Mouse (Mus musculus) A20 (cell line): ENCODE results near the gene Faxc.

Experiments
- DNase-seq: peaks from one replicate; pipeline ENCODE4 v3.0.0-alpha.2; 2011; ENCODE audit warnings: low read depth, low spot score

Gene Faxc

DNA sequence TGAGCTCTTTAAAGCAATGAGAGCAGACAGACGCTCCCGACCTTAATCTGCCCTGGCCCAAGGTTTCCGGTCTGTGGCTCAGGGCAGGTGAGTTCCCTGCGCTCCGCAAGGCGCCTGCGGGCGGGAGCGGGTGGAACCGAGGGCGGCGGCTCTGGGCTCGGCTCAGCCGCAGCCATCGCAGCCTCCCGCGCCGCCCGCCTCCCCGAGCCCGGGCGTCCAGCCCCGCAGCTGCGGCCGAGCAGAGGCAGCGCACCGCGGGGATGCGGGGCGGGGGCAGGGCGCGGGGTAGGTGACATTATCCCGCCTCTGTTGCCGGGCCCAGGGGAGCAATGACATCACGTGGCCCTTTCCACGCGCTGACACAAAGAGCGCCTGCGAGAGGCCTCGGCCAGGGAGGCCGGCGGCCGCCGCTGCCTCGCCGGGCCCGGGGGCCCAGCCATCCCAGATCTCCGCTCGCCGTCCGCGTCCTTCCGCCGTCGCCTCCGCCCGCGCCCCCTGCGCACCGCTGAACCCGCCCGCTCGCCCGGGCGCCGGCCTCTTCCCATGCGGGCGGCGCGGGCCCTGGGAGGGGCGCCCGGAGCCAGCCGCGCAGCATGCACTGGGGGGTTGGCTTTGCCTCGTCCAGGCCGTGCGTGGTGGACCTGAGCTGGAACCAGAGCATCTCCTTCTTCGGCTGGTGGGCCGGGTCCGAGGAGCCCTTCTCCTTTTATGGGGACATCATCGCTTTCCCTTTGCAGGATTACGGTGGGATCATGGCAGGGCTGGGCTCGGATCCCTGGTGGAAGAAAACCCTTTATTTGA is at the start of gene Faxc:
Gene Faxc (plus strand): TSS at position 359 of the 801 bp plus-strand sequence.
- no peak for DNase-seq

DNA sequence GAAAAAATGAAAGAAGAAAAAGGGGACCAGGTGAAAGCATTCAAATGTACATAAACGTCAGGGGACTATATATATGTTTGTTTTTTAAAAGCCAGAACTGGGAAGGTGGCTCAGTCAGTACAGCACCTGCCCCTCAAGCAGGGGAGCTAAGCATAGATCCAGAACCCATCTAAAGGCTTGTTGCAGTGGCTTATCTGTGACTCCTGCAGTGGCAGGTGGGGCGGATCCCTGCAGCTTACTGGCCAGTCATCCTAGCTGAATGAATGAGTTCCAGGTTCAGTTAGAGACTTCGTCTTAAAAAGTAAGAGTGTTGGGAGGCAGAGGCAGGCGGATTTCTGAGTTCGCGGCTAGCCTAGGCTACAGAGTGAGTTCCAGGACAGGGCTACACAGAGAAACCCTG is 48.3 kb upstream of the Faxc start:
- DNase-seq = no peak

DNA sequence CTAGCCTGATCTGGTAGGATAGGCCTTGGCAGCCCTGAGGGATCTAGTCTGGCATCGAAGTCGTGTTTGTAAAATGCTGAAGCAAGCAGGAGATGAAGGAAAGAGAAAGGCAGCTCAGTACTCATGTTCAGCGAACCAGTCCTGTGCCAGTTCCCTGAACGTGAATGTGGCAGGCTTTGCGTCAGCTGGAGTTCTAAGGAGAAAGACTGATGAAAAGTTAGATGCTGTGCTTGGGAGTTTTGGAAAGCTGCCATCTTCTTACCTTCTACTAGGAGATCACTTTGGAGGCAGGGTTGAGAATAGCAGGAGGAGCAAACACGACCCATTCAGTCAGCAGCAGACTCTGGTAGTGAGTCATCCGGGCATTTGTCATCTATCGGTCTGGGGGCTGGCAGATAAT is 45.3 kb upstream of the Faxc start:
- no peak for DNase-seq

DNA sequence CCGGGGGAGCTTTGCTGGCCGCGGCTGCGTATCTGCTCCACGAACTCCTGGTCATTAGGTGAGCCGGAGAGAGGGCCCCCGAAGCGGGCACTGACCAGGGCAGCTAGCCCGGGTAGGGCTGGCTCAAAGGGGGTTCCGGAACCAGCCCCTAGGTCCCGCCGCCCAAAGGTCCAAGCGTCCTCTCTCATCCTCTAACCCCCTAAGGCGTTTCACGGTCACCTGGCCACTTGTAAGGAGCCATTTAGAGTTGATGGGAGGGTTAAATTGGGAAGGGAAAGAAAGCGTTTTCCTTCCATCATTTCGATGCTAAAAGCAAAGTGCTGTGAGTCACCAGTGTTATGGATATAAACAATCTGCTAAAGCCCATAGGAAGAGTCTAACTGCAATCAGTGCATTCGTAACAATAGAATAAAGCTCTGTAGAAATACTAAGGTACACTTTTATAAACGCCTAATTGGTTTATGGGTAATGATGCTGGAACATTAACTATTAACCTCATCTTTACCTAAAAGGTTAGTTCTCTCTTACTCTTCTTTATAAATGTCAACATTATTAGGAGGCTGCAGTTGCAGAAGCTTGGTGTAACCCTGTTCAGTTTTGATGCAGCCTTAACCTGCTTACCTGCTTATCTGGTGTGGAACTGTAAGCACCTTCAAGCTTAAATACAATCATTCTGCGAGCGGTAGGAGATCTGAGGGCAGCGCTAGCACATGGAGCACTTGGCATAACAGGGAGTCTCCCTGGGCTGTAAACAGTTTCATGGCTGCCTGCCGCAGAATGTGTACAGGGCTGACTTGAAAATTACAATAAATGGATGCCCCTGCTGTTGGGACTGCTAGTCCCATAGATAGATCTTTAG is 872 bp downstream of the Faxc start:
- DNase-seq = no peak

DNA sequence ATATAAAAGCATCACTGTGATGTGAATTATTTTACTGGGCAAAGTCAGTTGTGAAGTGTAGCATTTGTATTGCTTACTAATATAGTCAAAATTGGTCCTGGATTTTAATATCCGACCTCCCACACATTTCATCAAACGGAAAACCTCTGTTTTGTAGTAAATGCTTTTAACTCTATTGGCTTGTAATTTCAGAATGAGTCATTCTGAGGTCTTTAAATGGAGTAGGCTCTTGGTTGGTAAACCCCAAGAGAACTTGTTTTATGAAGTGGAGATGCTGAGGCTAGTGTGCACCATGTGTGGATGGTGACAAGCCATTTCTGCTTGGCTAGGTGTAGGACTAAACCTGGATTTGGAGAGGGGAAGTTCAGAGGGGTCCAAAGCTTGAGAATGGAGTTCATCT is 4.2 kb downstream of the Faxc start:
- DNase-seq = no peak

DNA sequence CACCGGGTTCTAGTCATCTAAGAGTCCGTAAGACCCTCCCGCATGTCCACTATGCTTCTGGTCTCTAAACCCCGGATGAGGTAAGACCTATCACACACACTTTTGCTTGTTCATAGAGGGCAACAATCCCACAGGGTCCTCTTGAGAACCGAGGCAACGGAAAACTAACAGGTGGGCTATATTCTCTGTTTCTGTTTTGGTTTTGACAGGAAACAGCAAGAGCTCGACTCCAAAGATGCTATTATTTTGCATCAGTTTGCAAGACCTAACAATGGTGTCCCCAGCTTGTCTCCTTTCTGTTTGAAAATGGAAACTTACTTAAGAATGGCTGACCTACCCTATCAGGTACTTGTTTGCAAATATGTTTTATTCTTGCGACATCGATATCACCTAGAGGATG is 5.3 kb downstream of the Faxc start:
- DNase-seq = no peak

DNA sequence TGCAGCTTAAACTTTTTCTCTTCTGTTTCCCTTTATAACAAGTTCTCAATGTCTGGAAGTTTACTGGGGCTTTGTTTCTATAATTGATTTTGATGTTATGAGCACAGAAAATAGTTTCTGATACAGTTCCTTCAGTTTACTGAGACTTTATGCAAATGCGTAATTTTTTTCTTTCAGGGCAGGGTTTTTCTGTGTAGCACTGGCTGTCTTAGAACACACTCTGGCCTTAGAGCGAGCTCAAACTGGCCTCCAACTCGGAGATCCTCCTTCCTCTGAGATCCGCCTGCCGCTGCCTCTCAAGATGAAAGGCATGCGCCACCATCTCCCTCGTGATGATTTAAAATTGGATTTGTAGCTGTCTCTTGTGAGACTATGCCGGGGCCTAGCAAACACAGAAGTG is 6.8 kb downstream of the Faxc start:
- DNase-seq = no peak

DNA sequence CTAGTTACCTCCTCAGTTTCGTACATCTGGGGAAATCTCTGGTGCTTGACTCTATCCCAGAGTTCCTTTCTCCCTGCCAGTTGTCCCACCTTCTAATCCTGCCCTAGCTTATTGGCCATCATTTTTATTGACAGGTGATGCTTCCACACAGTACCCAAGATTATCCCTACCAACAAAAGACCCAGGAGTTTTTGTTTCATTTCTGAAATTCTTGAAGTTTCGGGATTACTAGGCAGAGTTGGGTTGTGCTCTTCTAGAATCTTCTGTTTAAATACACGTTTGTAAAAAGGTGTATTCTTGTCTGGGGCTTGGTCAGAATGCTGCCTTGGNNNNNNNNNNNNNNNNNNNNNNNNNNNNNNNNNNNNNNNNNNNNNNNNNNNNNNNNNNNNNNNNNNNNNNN is 13.5 kb downstream of the Faxc start:
- no peak for DNase-seq

DNA sequence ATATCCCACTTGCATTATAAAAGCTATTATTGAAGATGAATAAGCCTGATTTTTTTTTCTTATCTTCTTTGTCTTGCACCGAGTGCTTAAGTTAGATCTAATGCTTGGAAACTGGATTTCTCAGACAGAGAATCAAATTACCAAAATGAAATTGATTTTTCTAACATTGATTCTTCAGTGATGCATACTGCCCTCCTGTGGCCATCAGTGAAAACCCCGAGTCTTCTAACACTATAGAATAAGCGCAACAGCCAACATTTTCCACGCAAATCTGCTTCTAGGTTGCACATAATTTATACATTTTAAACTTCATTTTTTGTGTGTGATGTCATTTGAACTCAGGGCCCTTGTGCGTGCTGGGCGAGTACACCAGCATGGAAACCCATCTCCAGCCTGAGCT is 20.3 kb downstream of the Faxc start:
- DNase-seq = peak; percentile 39

DNA sequence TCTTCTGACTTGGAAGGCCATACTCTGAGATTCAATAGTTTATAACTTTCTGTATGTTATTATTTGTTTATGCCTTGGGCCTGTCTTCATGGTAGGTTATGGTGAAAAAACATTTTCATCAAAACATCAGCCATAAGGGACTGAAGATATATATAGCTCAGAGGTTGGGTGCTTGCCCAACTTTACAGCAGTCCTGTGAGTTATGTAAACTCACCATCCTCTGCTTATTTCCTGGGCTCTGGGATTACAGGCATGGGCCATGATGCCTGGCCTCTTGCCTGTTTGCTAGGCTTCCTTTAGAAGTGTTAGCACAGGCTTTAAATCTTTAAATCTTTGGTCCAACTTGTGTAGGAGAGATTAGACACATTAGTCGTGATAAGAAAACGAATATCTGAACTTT is 21.1 kb downstream of the Faxc start:
- no peak for DNase-seq

DNA sequence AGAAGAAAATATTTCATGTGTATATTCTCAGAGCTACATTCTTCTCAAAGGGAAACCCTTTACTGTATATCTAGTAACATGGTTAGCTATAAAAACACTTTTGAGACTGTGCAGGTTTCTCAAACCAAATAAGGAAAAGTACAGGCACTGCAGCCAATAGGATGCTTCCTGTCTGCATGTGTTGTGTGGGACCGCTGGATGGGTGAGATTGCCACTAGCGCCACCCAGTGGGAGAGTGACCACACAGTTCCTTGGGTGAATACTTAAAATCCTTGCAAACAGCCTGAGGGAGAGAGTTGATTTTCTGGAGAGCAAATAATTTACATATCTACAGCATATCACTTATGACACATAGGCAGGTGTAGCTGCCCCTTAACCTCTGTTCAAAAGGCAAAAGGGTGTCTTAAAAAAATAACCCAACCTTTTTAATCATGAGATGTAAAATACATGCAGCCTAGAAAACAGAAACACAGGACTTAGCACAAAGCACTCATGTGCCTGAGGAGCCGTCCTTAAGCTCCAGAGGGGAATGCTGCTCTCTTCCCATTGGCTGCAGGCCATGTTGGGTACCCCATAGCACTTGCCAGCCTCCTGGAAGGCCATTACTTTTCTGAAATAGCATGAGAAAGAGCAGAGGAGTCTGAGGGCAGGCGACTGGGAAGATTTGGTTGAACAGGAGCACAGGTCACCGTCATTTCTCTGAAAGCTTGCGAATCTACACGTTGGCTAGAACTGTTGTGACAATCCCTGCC is 26.6 kb downstream of the Faxc start:
- DNase-seq = peak; percentile 71

DNA sequence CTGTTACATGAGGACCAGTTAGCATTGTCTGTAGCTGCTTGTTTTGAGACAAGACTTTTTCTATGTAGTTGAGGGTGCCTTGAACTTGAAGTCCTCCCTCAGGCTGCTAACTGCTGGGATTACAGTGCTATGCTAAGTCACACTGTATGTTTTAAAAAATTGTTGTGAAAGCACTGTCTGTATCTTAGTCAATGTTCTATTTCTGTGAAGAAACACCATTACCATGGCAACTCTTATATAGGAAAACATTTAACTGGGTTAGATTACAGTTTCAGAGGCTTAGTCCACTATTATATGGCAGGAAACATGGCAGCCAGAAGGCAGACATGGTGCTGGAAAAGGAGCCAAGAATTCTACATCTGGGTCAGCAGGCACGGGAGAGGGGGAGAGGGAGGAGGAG is 40.8 kb downstream of the Faxc start:
- no peak for DNase-seq

DNA sequence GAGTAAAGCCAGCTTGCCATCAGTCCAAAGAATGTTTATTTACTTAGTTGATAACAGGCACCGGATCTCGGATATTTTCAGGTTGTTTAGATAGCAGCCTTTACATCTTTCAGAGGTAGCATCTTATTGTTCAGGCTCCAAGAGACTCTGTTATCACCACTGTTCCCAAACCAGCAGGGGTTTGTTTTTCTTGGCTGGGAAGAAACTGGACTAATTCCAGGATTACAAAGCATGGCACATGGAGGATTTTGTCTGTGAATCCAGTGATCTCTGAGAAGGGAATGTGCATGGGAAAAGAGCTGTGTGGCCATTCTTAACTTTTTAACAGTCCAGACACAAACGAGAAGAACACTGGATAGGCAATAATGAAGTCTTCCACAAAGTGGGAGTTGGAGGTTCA is 43.0 kb downstream of the Faxc start:
- DNase-seq = no peak

DNA sequence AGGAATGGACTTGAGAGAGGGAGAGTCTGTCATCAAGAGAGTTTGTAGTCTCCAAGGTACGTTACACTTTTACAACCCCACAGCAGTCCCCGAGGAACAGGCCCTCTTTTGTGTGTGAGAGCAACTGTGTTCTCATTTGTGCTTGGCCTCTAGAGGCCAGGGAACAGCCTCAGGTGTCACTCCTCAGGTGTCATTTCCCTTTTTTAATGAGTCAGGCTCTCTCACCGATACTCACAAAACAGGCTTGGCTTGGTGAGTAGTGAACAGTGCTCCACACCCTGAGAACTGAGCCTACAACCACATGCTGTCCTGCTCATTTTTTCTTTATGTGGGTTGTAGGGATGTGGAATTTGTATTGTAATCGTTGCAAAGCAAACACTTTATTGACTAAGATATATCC is 49.3 kb downstream of the Faxc start:
- peak; percentile 33 for DNase-seq

DNA sequence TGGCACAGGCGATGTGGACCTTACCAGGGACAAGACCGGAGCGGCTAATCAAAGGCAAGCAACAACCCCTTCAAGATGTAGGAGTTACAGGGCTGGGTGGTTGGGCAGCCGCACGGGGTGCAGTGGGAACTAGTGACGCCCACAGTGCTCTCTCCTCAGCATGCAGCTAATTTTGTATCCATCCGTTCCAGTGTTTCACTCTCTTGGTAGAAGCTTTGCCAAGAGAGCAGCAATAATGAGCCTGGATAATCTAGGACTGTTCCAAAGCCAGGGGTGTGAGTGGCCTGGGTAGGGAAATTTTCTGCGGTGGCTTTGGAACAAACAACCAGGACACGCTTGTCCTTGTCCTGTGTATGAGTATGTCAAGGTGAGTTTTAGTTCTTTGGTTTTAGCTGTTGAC is 51.3 kb downstream of the Faxc start:
- no peak for DNase-seq

DNA sequence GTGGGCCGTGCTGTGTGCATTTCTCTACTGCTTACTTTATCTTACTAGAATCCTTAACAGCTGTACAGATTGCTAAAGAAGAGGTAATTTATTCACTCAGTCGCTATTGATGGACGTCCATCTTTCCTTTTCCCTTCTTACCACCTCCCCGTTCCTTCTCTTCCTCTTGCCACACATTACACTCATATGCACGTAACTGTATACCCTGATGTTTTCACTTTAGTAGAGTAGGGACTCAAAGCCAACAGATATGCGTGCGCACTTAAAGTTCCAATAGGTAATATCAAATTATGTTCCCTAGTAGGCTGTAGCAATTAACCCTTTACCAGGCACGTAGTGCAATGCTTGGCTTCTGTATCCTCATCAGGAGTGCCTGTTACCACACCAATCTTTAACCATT is 55.7 kb downstream of the Faxc start:
- no peak for DNase-seq

DNA sequence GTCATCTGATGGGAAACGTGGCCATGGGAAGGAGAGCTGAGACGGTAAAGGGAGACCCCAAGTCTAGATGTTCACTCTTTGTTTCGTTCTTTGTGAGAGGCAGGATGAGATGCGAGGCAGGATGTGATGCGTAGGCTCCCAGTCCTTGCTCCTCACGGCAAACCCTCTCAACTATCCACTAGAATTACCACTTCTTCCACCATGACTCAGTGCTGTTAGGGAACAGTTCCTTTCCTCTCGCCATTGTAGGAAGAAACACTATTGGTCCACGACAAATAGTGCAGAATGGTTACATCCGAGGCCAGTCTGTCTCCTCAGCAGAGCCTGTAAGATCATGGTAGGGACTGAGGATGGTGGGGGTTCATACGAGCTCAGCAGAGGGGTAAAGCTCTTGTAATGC is 56.3 kb downstream of the Faxc start:
- no peak for DNase-seq

DNA sequence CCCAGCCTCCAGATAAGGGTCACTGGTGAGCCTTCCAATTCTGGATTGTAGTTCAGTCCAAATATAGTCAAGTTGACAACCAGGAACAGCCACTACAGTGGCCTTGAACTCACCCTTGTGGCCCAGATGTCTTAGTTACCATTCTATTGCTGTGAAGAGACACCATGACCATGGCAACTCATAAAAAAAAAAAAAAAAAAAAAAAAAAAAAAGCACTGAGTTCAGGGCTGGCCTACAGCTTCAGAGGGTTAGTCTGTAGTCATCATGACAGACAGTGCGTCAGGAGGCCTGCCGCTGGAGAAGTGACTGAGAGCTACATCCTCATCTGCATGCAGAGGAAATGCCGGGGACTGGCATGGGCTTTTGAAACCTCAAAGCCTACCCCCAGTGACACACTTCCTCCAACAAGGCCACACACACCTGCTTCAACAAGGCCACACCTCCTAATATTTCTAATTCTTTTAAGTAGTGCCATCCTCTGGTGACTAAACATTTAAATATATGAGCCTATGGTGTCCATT is 58.5 kb downstream of the Faxc start:
- peak; percentile 60 for DNase-seq

DNA sequence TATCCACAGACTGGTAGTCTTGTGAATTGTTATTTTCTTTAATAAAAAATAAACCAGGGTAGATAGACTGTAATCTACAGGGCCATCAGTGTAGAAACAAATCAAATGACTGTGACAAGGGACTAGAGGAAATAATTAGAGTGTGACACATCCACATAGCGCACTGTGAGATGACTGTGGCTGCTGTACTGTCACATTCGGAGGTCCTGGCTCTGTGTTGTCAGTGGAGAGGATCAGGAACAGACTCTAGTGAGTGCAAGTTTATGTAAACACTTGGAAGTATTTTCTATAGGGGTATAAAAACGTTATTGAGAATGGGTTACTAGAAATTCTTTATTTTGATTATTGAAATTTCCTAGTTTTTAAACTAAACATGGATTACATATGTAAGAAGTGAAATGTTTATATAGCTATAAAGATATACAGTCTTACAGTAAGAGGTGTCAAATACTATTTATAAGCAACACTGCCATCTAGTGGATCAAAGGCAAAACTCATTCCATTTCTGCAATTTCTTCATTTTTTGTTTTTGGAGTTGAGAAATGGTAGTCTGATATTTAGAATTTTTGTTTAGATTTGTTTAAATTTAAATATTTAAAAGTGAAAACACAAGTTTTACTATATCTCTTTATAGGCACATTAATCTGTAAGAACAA is 59.6 kb downstream of the Faxc start:
- DNase-seq = peak; percentile 46

DNA sequence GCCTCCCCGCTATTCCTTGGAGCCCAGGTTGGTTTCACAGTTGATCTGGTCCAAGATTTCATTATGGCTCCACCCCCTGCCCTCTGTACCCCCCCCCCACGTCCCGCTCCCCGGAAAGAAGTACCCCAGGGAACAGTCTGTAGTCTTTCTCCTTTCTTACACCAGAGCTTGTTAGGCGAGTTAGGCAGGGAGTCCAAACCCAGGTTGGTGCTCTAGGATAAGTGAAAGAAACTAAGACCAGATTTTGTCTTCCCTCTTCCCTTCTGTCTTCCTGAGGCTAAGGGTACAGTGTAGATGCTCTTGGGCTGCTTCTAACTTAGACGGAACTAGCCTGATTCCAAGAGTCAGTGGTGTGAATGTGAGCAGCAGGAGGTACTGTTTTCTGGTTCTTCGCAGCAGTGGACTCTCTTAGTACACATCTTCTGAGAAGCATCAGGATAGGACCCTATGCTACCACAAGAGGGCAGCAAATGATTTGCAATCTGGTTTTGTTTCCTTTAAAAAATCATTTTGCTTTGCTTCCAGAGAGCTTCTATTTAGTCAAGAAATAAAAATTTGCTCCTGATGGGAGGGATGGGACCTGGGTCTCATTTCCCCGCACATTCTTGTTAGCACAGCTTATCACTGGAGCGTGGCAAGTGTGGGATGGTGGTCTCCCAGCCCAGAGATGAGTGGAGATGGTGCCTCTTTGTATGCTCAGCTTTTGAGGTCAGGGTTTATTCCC is 86.7 kb downstream of the Faxc start:
- DNase-seq = peak; percentile 59

DNA sequence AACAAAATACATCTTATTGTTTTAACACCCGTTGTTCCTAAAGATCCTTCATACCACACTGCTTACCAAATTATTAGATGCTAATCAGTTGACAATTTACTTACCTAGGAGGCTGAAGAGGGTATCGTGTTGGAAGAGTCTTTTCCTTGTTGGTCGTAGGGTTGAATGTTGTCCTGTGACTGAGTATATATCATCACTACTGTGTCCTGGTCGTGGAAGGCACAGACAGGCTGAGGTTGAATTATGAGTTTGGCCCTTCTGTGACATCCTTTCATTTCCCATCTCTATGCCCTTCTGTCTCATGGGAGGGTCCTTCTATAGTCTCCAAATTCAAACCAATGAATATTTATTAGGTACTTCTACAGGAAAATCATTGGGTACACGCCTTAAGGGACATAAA is 87.3 kb downstream of the Faxc start:
- no peak for DNase-seq
